Mouse (Mus musculus) midbrain, embryonic 15.5 days (tissue): ENCODE measurements at regions not wholly inside any gene's neighbourhood (a gene's known extent, or its start where the extent isn't known, plus 50 kb on each side); places are given as distances from the start of the nearest gene placed in this dataset.
"Not testable (repeated sequence)": the region's sequence is repeated elsewhere in the genome, so short reads cannot be mapped to it uniquely, and the experiment has no call there.

Experiments
- ATAC-seq: fragments of 200-750 bp; cut with Nextera tagmentation; replicated peaks from 2 replicates; pipeline ENCODE4 v1.8.0; 2017; ENCODE audit warnings: moderate TSS enrichment
- H3K27ac ChIP-seq: fragments of 300-500 bp; sonication (generic); 2 replicates; pipeline ENCODE4 v1.5.1; 2015; ENCODE audit warnings: mild to moderate bottlenecking, inconsistent platforms
- H3K27me3 ChIP-seq: fragments of 300-500 bp; sonication (generic); replicated peaks from 2 replicates; pipeline ENCODE4 v1.6.1; 2015; ENCODE audit warnings: inconsistent platforms
- H3K36me3 ChIP-seq: fragments of 300-500 bp; sonication (generic); replicated peaks from 2 replicates; pipeline ENCODE4 v1.6.1; 2015; ENCODE audit warnings: inconsistent platforms
- H3K4me1 ChIP-seq: fragments of 300-500 bp; sonication (generic); 2 replicates; pipeline ENCODE4 v1.6.1; 2015; ENCODE audit warnings: inconsistent platforms
- H3K4me2 ChIP-seq: fragments of 300-500 bp; sonication (generic); 2 replicates; pipeline ENCODE4 v1.6.1; 2015; ENCODE audit warnings: inconsistent platforms, mild to moderate bottlenecking, moderate library complexity
- H3K4me3 ChIP-seq: fragments of 300-500 bp; sonication (generic); 2 replicates; pipeline ENCODE4 v1.5.1; 2015; ENCODE audit warnings: mild to moderate bottlenecking, inconsistent platforms
- H3K9ac ChIP-seq: fragments of 300-500 bp; sonication (generic); 2 replicates; pipeline ENCODE4 v1.6.1; 2015; ENCODE audit warnings: mild to moderate bottlenecking, inconsistent platforms
- H3K9me3 ChIP-seq: fragments of 300-500 bp; sonication (generic); 2 replicates; pipeline ENCODE4 v1.6.1; 2016; ENCODE audit warnings: inconsistent platforms
- WGBS: fragments of 180-500 bp; shearing (Covaris S2); methylation state at CpG from one replicate; pipeline ENCODE4 v1.1.7; 2015; ENCODE audit warnings: mixed read lengths; 5-methylcytosine and 5-hydroxymethylcytosine counted together

- ATAC-seq = 0 out of 2 replicates have a peak, but pooled peaks have one; percentile 70
- not testable (repeated sequence) for H3K4me1 ChIP-seq, H3K9ac ChIP-seq, H3K9me3 ChIP-seq, H3K27me3 ChIP-seq, H3K27ac ChIP-seq, H3K4me3 ChIP-seq, H3K4me2 ChIP-seq, H3K36me3 ChIP-seq
- WGBS = 93% methylated on average over 4 of the region's 4 CpGs
Measured at GRCm38 (mm10) chr3:44991467-44991992, 386.7 kb upstream of the Pcdh10 start.
